Mouse (Mus musculus): ENCODE results near the gene Gm21858.
"Not testable (repeated sequence)": the region's sequence is repeated elsewhere in the genome, so short reads cannot be mapped to it uniquely, and the experiment has no call there.

The Gm21858 gene

GRCm38 (mm10) chrY:55731456-55731855 lies at the start of gene Gm21858:
Gene Gm21858 (plus strand): TSS chrY:55731756.
- not testable (repeated sequence) for DNase-seq

Measured in right cerebral cortex, adult 18-20 months (tissue).